Mouse (Mus musculus) hindbrain, postnatal 0 days (tissue): ENCODE results near the gene Dgka. TPM values are rescaled to one million over a fixed set of nuclear protein-coding genes. Genes with fewer than 3 reads are reported as not detected.

Source experiments
- ATAC-seq: fragments of 200-750 bp; cut with Nextera tagmentation; 2 replicates; pipeline ENCODE4 v1.8.0; 2017; ENCODE audit warnings: mild to moderate bottlenecking, moderate TSS enrichment, moderate library complexity
- DNase-seq: peaks from one replicate; pipeline ENCODE4 v3.0.0-alpha.2; 2015; ENCODE audit warnings: low spot score
- H3K27ac ChIP-seq: fragments of 300-500 bp; sonication (generic); 2 replicates; pipeline ENCODE4 v1.5.1; 2014; ENCODE audit warnings: mild to moderate bottlenecking
- H3K27me3 ChIP-seq: fragments of 300-500 bp; sonication (generic); 2 replicates; pipeline ENCODE4 v1.6.1; 2014; ENCODE audit warnings: low read length, mixed read lengths; ENCODE audit not compliant: insufficient read depth
- H3K36me3 ChIP-seq: fragments of 300-500 bp; sonication (generic); 2 replicates; pipeline ENCODE4 v1.6.1; 2014; ENCODE audit warnings: low read length, mixed read lengths; ENCODE audit not compliant: insufficient read depth
- H3K4me1 ChIP-seq: fragments of 300-500 bp; sonication (generic); 2 replicates; pipeline ENCODE4 v1.6.1; 2014; ENCODE audit warnings: antibody characterized with exemption, low read length, mixed read lengths; ENCODE audit not compliant: insufficient read depth
- H3K4me2 ChIP-seq: fragments of 300-500 bp; sonication (generic); 2 replicates; pipeline ENCODE4 v1.6.1; 2014; ENCODE audit warnings: low read depth, mild to moderate bottlenecking, low read length, moderate library complexity, mixed read lengths
- H3K4me3 ChIP-seq: fragments of 300-500 bp; sonication (generic); 2 replicates; pipeline ENCODE4 v1.5.1; 2014; ENCODE audit warnings: low read length
- H3K9ac ChIP-seq: fragments of 300-500 bp; sonication (generic); replicated peaks from 2 replicates; pipeline ENCODE4 v1.6.1; 2014; ENCODE audit warnings: mild to moderate bottlenecking, low read length, moderate library complexity, mixed read lengths
- H3K9me3 ChIP-seq: fragments of 300-500 bp; sonication (generic); 2 replicates; pipeline ENCODE4 v1.6.1; 2016; ENCODE audit warnings: low read length, mixed read lengths
- CTCF ChIP-seq: IDR thresholded peaks from 2 replicates; pipeline ENCODE4 v1.5.1; 2016; ENCODE audit warnings: antibody characterized with exemption, control low read depth, low read depth
- WGBS: fragments of 180-500 bp; shearing (Covaris S2); extraction: QIAGEN DNeasy Blood & Tissue Kit; methylation state at CpG from one replicate; pipeline ENCODE4 v1.1.7; 2014; 5-methylcytosine and 5-hydroxymethylcytosine counted together
- polyA plus RNA-seq: library from polyadenylated mRNA; unstranded; fragments of >200 nt; fragmentation: Nextera tagmentation; extraction: Ambion mirVana; gene quantifications from 2 replicates; pipeline ENCODE4 v1.2.1, GENCODE M21; 2015
- total RNA-seq: library from RNA; depleted of rRNA; stranded (reverse); fragments of >200 nt; gene quantifications from 2 replicates; pipeline ENCODE4 v1.2.3, GENCODE M21; 2014

Gene Dgka
- total and polyA plus RNA-seq, 2 experiments from 2014 or later: 6.2 TPM

DNA sequence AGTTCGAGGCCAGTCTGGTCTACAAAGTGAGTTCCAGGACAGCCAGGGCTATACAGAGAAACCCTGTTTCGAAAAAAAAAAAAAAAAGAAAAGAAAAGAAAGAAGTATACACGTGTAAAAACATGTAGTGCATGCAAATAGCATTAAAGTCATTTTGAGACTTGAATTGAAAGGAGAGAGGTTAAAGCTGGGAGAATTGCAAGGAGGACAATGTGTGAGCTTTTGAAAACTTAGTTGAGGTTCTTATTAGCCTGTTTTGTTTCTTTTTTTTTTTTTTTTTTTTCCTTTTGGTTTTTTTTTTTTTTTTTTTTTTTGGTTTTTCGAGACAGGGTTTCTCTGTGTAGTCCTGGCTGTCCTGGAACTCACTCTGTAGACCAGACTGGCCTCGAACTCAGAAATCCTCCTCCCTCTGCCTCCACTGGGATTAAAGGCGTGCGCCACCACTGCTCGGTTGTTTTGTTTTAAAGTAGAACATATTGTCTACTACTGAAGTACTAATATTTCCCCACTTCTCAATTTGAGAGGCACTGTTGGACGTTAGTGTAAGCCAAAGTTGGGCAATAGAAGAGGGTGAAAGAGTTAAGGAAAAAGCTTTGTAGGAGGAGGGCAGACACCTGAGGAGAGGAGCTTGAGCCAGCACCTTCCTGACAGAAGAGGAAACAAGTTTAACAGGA, 2.5 kb upstream of the Dgka start:
- no peaks in the 10 kb centered on the region; the same call in 1 of the 2 replicates for H3K27me3 ChIP-seq
- WGBS: 46% methylated on average over 8 of the region's 9 CpGs
- no peak for TF ChIP-seq CTCF

DNA sequence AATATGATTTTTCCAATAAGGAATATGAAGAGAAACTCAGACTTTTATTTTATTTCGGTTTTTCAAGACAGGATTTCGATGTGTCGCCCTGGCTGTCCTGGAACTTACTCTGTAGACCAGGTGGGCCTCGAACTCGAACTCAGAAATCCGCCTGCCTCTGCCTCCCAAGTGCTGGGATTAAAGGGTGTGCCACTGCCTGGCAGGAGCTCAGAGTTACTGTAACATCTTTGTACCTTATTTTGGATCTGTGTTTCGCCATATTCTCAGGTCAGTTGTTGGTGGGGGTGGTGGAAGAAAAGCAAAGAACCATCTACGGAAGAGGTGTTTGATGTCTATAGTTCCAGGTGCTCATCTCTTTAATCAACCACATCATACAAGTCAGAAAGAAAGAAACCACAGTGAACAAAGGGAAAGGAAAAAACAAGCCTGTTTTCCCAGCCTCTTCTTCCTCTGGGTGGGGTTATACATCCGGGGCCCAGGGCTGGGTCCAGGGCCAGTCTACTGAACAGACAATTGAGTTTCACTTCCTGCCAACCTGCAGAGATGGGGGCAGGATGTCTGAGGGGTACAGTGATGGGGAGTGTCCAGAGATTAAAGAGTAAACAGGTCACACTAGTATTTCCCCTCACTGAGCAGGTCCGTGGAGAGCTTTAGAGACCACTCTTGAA, 1.4 kb upstream of the Dgka start:
- WGBS: 95% methylated on average over 10 of the region's 10 CpGs
- ATAC-seq (no peak), DNase-seq (no peak)
- H3K36me3 ChIP-seq: no peaks in the 10 kb centered on the region
- H3K9ac ChIP-seq: no peak overlapping the region
- no peak for TF ChIP-seq CTCF
- no peak overlapping the region for H3K4me3 ChIP-seq
- H3K27ac ChIP-seq: no peak overlapping the region
- H3K9me3 ChIP-seq: no peaks in the 10 kb centered on the region
- H3K27me3 ChIP-seq: no peaks in the 10 kb centered on the region; the same call in 1 of the 2 replicates
- no peak overlapping the region for H3K4me2 ChIP-seq
- H3K4me1 ChIP-seq: peaks cover 25% of the 10 kb centered on the region

More for the DNA sequence above, 2.5 kb upstream of the Dgka start:
- Histone ChIP-seq H3K4me1 (peaks cover 25% of the 10 kb centered on the region), H3K4me3 (peak overlapping the region; percentile 72), H3K9ac (peak overlapping the region; percentile 67), H3K4me2 (peak overlapping the region; percentile 93), H3K27ac (peak overlapping the region; percentile 85; the same call in 1 of the 2 replicates), H3K36me3 (no peaks in the 10 kb centered on the region), H3K9me3 (no peaks in the 10 kb centered on the region)
- DNase-seq: no peak
- no peak for ATAC-seq

DNA sequence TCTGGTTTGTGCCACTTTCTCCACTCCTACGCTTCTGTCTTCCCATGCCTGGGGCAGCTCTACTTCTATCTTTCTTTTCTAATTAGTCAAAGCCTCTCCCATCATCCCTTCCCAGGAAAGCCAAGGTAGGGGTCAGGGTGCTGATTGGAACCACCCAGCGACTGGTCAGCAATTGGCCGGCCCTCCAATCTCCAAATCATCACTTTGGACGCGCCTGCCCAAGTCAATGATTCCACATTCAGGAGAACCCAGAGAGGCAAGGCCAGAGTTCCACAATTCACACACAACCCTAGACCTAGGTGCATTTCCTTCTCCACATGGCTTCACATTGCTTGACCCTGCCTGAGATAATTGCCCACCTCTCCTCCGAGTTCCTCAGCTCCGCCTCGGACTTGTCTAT, 444 bp downstream of the Dgka start:
- 22% methylated on average over 8 of the region's 8 CpGs for WGBS
- no peak for TF ChIP-seq CTCF
- Histone ChIP-seq H3K9me3 (no peaks in the 10 kb centered on the region), H3K4me3 (peak overlapping the region; percentile 70), H3K27ac (no peak overlapping the region), H3K4me1 (peaks cover 20% of the 10 kb centered on the region), H3K27me3 (no peaks in the 10 kb centered on the region; the same call in 1 of the 2 replicates), H3K36me3 (no peaks in the 10 kb centered on the region), H3K4me2 (peak overlapping the region; percentile 97), H3K9ac (peak overlapping the region; percentile 67)
- DNase-seq: no peak
- ATAC-seq: no peak

DNA sequence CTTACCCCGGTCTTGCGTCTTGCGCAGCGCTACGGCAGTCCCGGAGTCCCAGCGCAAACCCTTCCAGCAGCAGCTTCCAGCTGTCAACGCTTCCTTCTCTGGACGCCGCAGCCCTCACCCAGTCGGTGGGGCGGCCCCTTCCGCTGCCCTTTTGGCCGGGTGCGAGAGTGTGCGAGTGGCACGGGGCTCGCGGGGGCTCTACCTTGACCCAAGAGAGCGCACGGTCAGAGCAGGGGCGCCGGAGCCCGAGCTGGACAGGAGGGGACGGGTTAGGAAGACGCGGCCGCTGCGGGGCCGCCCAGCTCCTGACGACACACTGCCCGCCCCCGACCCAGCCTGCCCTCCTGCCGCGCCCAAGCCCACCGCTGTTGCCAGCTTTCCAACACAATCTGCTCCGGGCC, 864 bp downstream of the Dgka start:
- peak; percentile 53 for DNase-seq
- WGBS: under 1% methylated on average over 37 of the region's 37 CpGs
- peak overlapping the region; percentile 97 for H3K4me2 ChIP-seq
- H3K9ac ChIP-seq: peak overlapping the region; percentile 67
- no peaks in the 10 kb centered on the region for H3K9me3 ChIP-seq
- no peaks in the 10 kb centered on the region for H3K36me3 ChIP-seq
- ATAC-seq: peak; percentile 33
- no peak overlapping the region for H3K27ac ChIP-seq
- H3K27me3 ChIP-seq: no peaks in the 10 kb centered on the region; the same call in 1 of the 2 replicates
- H3K4me3 ChIP-seq: peak overlapping the region; percentile 70
- peaks cover 18% of the 10 kb centered on the region; the same call in 1 of the 2 replicates for H3K4me1 ChIP-seq
- no peak for TF ChIP-seq CTCF

- H3K27me3 ChIP-seq: no peaks in the 10 kb centered on the region; the same call in 1 of the 2 replicates
- TF ChIP-seq CTCF: no peak
- no peak for ATAC-seq
- H3K4me2 ChIP-seq: peak overlapping the region; percentile 97
- no peaks in the 10 kb centered on the region for H3K9me3 ChIP-seq
- peak overlapping the region; percentile 67 for H3K9ac ChIP-seq
- H3K36me3 ChIP-seq: no peaks in the 10 kb centered on the region
- DNase-seq: no peak
- H3K4me3 ChIP-seq: peak overlapping the region; percentile 70
- H3K27ac ChIP-seq: no peak overlapping the region
- WGBS: 12% methylated on average over 7 of the region's 7 CpGs
- peaks cover 18% of the 10 kb centered on the region; the same call in 1 of the 2 replicates for H3K4me1 ChIP-seq
Measured at GRCm38 (mm10) chr10:128743235-128743634, 1.4 kb downstream of the Dgka start.

DNA sequence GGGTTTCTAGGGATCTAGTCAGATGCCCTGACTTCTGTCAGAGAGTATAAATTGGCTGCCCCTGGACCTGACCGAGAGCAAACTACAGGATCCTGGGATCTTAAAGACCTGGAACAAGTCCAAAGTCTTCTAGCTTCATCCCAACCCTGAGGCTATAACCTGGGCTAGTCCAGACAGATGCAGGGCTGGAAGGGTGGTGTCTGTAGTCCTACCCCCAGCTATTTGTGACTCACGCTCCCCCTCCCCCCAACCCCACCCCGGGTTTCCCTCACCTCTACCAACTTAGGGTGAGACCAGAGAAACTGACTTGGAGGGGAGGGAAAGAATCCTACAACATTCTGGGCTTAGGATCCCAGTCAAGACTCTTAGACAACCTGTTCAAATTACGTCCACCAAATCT, 2.0 kb downstream of the Dgka start:
- Histone ChIP-seq H3K9ac (no peak overlapping the region), H3K4me2 (peak overlapping the region; percentile 97), H3K9me3 (no peaks in the 10 kb centered on the region), H3K4me1 (peaks cover 18% of the 10 kb centered on the region; the same call in 1 of the 2 replicates), H3K4me3 (no peak overlapping the region), H3K27me3 (no peaks in the 10 kb centered on the region; the same call in 1 of the 2 replicates), H3K27ac (no peak overlapping the region), H3K36me3 (no peaks in the 10 kb centered on the region)
- ATAC-seq (no peak), DNase-seq (no peak)
- 51% methylated on average over 4 of the region's 4 CpGs for WGBS
- TF ChIP-seq CTCF: no peak

- no peak for DNase-seq
- Histone ChIP-seq H3K9ac (no peak overlapping the region), H3K4me1 (peaks cover 18% of the 10 kb centered on the region; the same call in 1 of the 2 replicates), H3K9me3 (no peaks in the 10 kb centered on the region), H3K4me3 (no peak overlapping the region), H3K27ac (no peak overlapping the region), H3K27me3 (no peaks in the 10 kb centered on the region; the same call in 1 of the 2 replicates), H3K4me2 (no peak overlapping the region), H3K36me3 (no peaks in the 10 kb centered on the region)
- TF ChIP-seq CTCF: no peak
- no peak for ATAC-seq
- 79% methylated on average over 2 of the region's 2 CpGs for WGBS
Measured at GRCm38 (mm10) chr10:128740296-128740695, 4.4 kb downstream of the Dgka start.
